Mouse (Mus musculus) forebrain, embryonic 13.5 days (tissue): ENCODE results near the gene Rab11fip4. TPM values are rescaled to one million over a fixed set of nuclear protein-coding genes. Genes with fewer than 3 reads are reported as not detected.
A peak's percentile ranks its signal among the peaks of the same experiment; 100 is the strongest.

Source experiments
- ATAC-seq: fragments of 200-750 bp; cut with Nextera tagmentation; 2 replicates; pipeline ENCODE4 v1.8.0; 2017
- H3K27ac ChIP-seq: fragments of 300-500 bp; sonication (generic); 2 replicates; pipeline ENCODE4 v1.5.1; 2015; ENCODE audit warnings: inconsistent platforms, mild to moderate bottlenecking, moderate library complexity
- H3K27me3 ChIP-seq: fragments of 300-500 bp; sonication (generic); 2 replicates; pipeline ENCODE4 v1.6.1; 2015; ENCODE audit warnings: mild to moderate bottlenecking, inconsistent platforms
- H3K36me3 ChIP-seq: fragments of 300-500 bp; sonication (generic); 2 replicates; pipeline ENCODE4 v1.6.1; 2015; ENCODE audit warnings: mild to moderate bottlenecking, inconsistent platforms; ENCODE audit not compliant: poor library complexity, severe bottlenecking
- H3K4me1 ChIP-seq: fragments of 300-500 bp; sonication (generic); 2 replicates; pipeline ENCODE4 v1.6.1; 2015; ENCODE audit warnings: inconsistent platforms
- H3K4me2 ChIP-seq: fragments of 300-500 bp; sonication (generic); 2 replicates; pipeline ENCODE4 v1.6.1; 2015; ENCODE audit warnings: inconsistent platforms, mild to moderate bottlenecking, moderate library complexity
- H3K4me3 ChIP-seq: fragments of 300-500 bp; sonication (generic); 2 replicates; pipeline ENCODE4 v1.5.1; 2015; ENCODE audit warnings: mild to moderate bottlenecking, inconsistent platforms
- H3K9ac ChIP-seq: fragments of 300-500 bp; sonication (generic); 2 replicates; pipeline ENCODE4 v1.6.1; 2015; ENCODE audit warnings: mild to moderate bottlenecking, inconsistent platforms
- H3K9me3 ChIP-seq: fragments of 300-500 bp; sonication (generic); replicated peaks from 2 replicates; pipeline ENCODE4 v1.6.1; 2016; ENCODE audit warnings: inconsistent platforms
- WGBS: fragments of 180-500 bp; shearing (Covaris S2); methylation state at CpG from one replicate; pipeline ENCODE4 v1.1.7; 2015; 5-methylcytosine and 5-hydroxymethylcytosine counted together
- polyA plus RNA-seq: library from polyadenylated mRNA; unstranded; fragments of >200 nt; fragmentation: Nextera tagmentation; extraction: Ambion mirVana; gene quantifications from 2 replicates; pipeline ENCODE4 v1.2.1, GENCODE M21; 2015

Rab11fip4 gene
- polyA plus RNA-seq, 1 experiment from 2014 or later: 16.2 TPM

GRCm38 (mm10) chr11:79674632-79675031 lies 83.6 kb downstream of the Rab11fip4 start:
- H3K4me2 ChIP-seq: no peak overlapping the region
- no peaks in the 10 kb centered on the region for H3K9me3 ChIP-seq
- no peak for ATAC-seq
- no peak overlapping the region for H3K27ac ChIP-seq
- H3K4me1 ChIP-seq: peaks cover 22% of the 10 kb centered on the region
- WGBS: 88% methylated on average over 7 of the region's 7 CpGs
- no peaks in the 10 kb centered on the region for H3K36me3 ChIP-seq
- no peaks in the 10 kb centered on the region for H3K27me3 ChIP-seq
- H3K4me3 ChIP-seq: no peak overlapping the region
- no peak overlapping the region for H3K9ac ChIP-seq

GRCm38 (mm10) chr11:79675285-79675684 lies 84.3 kb downstream of the Rab11fip4 start:
- WGBS: 76% methylated on average over 12 of the region's 12 CpGs
- no peak overlapping the region for H3K27ac ChIP-seq
- H3K36me3 ChIP-seq: no peaks in the 10 kb centered on the region
- no peak for ATAC-seq
- H3K9me3 ChIP-seq: no peaks in the 10 kb centered on the region
- H3K4me3 ChIP-seq: no peak overlapping the region
- H3K27me3 ChIP-seq: no peaks in the 10 kb centered on the region
- peaks cover 21% of the 10 kb centered on the region for H3K4me1 ChIP-seq
- no peak overlapping the region for H3K4me2 ChIP-seq
- H3K9ac ChIP-seq: no peak overlapping the region

- WGBS: 74% methylated on average over 6 of the region's 6 CpGs
- Histone ChIP-seq H3K9me3 (no peaks in the 10 kb centered on the region), H3K36me3 (peaks cover 5% of the 10 kb centered on the region; the same call in 1 of the 2 replicates), H3K4me3 (no peak overlapping the region), H3K4me2 (no peak overlapping the region), H3K4me1 (peaks cover 16% of the 10 kb centered on the region), H3K9ac (no peak overlapping the region), H3K27ac (no peak overlapping the region), H3K27me3 (no peaks in the 10 kb centered on the region)
- ATAC-seq: no peak
These were observed 85.0 kb downstream of the Rab11fip4 start for GRCm38 (mm10) chr11:79675994-79676393.

GRCm38 (mm10) chr11:79676483-79676967 lies 85.5 kb downstream of the Rab11fip4 start:
- 93% methylated on average over 2 of the region's 2 CpGs for WGBS
- Histone ChIP-seq H3K9ac (no peak overlapping the region), H3K27ac (no peak overlapping the region)

GRCm38 (mm10) chr11:79677402-79677801 lies 86.4 kb downstream of the Rab11fip4 start:
- Histone ChIP-seq H3K27me3 (no peaks in the 10 kb centered on the region), H3K4me2 (no peak overlapping the region), H3K27ac (no peak overlapping the region; the same call in 1 of the 2 replicates), H3K36me3 (peaks cover 18% of the 10 kb centered on the region; the same call in 1 of the 2 replicates), H3K4me3 (no peak overlapping the region), H3K9me3 (no peaks in the 10 kb centered on the region), H3K9ac (no peak overlapping the region), H3K4me1 (peaks cover 21% of the 10 kb centered on the region)
- no peak for ATAC-seq
- 88% methylated on average over 9 of the region's 9 CpGs for WGBS

More at GRCm38 (mm10) chr11:79676483-79676967, 85.5 kb downstream of the Rab11fip4 start:
- Histone ChIP-seq H3K36me3 (peaks cover 10% of the 10 kb centered on the region; the same call in 1 of the 2 replicates), H3K4me2 (no peak overlapping the region), H3K4me3 (no peak overlapping the region), H3K4me1 (peaks cover 16% of the 10 kb centered on the region), H3K27me3 (no peaks in the 10 kb centered on the region), H3K9me3 (no peaks in the 10 kb centered on the region)
- ATAC-seq: no peak

- ATAC-seq: no peak
- H3K27ac ChIP-seq: no peak overlapping the region
- H3K4me3 ChIP-seq: no peak overlapping the region
- WGBS: 92% methylated on average over 20 of the region's 20 CpGs
- no peak overlapping the region for H3K9ac ChIP-seq
- peaks cover 23% of the 10 kb centered on the region; the same call in 1 of the 2 replicates for H3K36me3 ChIP-seq
- no peaks in the 10 kb centered on the region for H3K27me3 ChIP-seq
- no peak overlapping the region for H3K4me2 ChIP-seq
- peaks cover 16% of the 10 kb centered on the region for H3K4me1 ChIP-seq
- no peaks in the 10 kb centered on the region for H3K9me3 ChIP-seq
These were observed 87.5 kb downstream of the Rab11fip4 start for GRCm38 (mm10) chr11:79678363-79679153.

DNA sequence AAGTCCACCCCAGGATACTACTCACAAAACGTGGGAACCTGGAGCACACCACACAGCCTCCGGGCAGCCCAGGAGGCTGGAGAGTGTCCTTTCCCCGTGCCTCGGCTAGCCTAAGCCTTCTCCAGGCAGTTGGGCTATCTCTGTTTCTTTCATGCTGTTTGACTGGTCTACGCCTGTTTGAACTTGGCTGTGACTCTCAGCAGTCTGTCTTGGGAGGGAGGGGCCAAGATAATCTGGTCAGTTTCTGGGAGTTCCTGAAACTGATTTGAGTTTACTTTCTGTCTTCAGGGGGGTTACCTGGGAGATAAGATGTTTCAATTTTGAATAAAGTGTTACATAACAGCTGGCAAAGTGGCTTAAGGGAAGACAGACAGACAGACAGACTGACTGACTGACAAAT lies 88.9 kb downstream of the Rab11fip4 start:
- 77% methylated on average over 5 of the region's 5 CpGs for WGBS

GRCm38 (mm10) chr11:79680559-79680958 lies 89.5 kb downstream of the Rab11fip4 start:
- WGBS: 92% methylated on average over 11 of the region's 11 CpGs

More for the DNA sequence above, 88.9 kb downstream of the Rab11fip4 start:
- Histone ChIP-seq H3K9me3 (no peaks in the 10 kb centered on the region), H3K27ac (no peak overlapping the region), H3K4me2 (no peak overlapping the region), H3K9ac (no peak overlapping the region), H3K4me3 (no peak overlapping the region), H3K4me1 (peaks cover 16% of the 10 kb centered on the region), H3K36me3 (peaks cover 33% of the 10 kb centered on the region), H3K27me3 (no peaks in the 10 kb centered on the region)
- no peak for ATAC-seq

DNA sequence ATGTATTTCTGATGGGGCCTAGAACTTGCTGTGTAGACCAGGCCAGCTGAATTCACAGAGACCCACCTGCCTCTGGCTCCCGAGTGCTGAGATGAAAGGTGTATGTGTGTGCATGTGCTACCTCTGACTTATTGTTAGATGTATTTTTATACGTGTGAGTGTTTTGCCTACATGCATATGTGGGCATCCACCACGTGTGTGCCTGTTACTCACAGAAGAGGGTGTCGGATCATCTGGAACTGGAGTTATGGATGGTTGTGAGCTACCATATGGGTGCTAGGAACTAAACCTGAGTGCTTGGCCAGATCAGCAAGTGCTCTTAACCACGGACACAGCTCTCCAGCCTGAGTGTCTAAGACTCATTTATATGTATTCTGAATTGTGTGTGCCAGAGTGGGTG lies 90.2 kb downstream of the Rab11fip4 start:
- Histone ChIP-seq H3K4me2 (no peak overlapping the region), H3K9ac (no peak overlapping the region), H3K9me3 (no peaks in the 10 kb centered on the region), H3K4me1 (peaks cover 11% of the 10 kb centered on the region; the same call in 1 of the 2 replicates), H3K27ac (no peak overlapping the region), H3K4me3 (no peak overlapping the region), H3K27me3 (no peaks in the 10 kb centered on the region), H3K36me3 (peaks cover 44% of the 10 kb centered on the region)
- no peak for ATAC-seq
- 82% methylated on average over 5 of the region's 5 CpGs for WGBS

More at GRCm38 (mm10) chr11:79680559-79680958, 89.5 kb downstream of the Rab11fip4 start:
- no peak for ATAC-seq
- no peaks in the 10 kb centered on the region for H3K27me3 ChIP-seq
- H3K4me2 ChIP-seq: no peak overlapping the region
- no peaks in the 10 kb centered on the region for H3K9me3 ChIP-seq
- H3K4me3 ChIP-seq: no peak overlapping the region
- peaks cover 16% of the 10 kb centered on the region for H3K4me1 ChIP-seq
- no peak overlapping the region for H3K27ac ChIP-seq
- H3K9ac ChIP-seq: no peak overlapping the region
- peaks cover 40% of the 10 kb centered on the region for H3K36me3 ChIP-seq

- Histone ChIP-seq H3K4me2 (no peak overlapping the region), H3K4me1 (peaks cover 11% of the 10 kb centered on the region; the same call in 1 of the 2 replicates), H3K9ac (no peak overlapping the region), H3K4me3 (no peak overlapping the region), H3K9me3 (no peaks in the 10 kb centered on the region), H3K27me3 (no peaks in the 10 kb centered on the region), H3K36me3 (peaks cover 44% of the 10 kb centered on the region), H3K27ac (no peak overlapping the region)
- 63% methylated on average over 3 of the region's 3 CpGs for WGBS
- no peak for ATAC-seq
These were observed 90.8 kb downstream of the Rab11fip4 start for GRCm38 (mm10) chr11:79681798-79682197.

DNA sequence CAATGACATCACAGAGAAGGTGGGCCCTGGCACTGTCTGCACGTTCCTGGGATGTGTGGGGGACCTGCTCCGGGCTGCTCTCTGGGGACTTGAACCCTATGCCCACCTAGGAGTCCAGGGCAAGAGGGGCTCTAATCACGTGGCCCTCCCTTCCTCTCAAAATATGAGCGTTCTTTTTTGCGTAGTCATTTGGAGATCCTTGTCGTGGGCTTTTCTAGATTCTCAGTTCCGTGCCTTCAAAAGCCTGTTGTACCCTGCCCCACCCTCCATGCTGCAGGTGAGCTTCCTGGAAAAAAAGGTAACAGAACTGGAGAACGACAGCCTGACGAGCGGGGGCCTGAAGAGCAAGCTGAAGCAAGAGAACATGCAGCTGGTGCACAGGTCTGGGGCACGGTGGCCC lies 94.1 kb downstream of the Rab11fip4 start:
- Histone ChIP-seq H3K27ac (no peak overlapping the region), H3K27me3 (no peaks in the 10 kb centered on the region), H3K9ac (no peak overlapping the region), H3K36me3 (peaks cover 62% of the 10 kb centered on the region), H3K4me2 (no peak overlapping the region), H3K9me3 (no peaks in the 10 kb centered on the region), H3K4me3 (no peak overlapping the region), H3K4me1 (peaks cover 4% of the 10 kb centered on the region; the same call in 1 of the 2 replicates)
- WGBS: 94% methylated on average over 11 of the region's 11 CpGs
- ATAC-seq: no peak

- no peak overlapping the region for H3K27ac ChIP-seq
- no peak overlapping the region for H3K4me3 ChIP-seq
- H3K4me2 ChIP-seq: no peak overlapping the region
- H3K9ac ChIP-seq: no peak overlapping the region
- H3K27me3 ChIP-seq: no peaks in the 10 kb centered on the region
- peaks cover 3% of the 10 kb centered on the region; the same call in 1 of the 2 replicates for H3K4me1 ChIP-seq
- peak; percentile 80 for ATAC-seq
- H3K36me3 ChIP-seq: peaks cover 66% of the 10 kb centered on the region
- H3K9me3 ChIP-seq: no peaks in the 10 kb centered on the region
- 69% methylated on average over 26 of the region's 26 CpGs for WGBS
These were observed 95.6 kb downstream of the Rab11fip4 start for GRCm38 (mm10) chr11:79686501-79687121.
